10 mouse cellular contexts compared by ENCODE assay signal in genomic region chr5:122166636-122167161, GRCm38 (mm10). TPM values are rescaled to one million over a fixed set of nuclear protein-coding genes. Genes with fewer than 3 reads are reported as not detected.
DNase-seq lines count a peak whose midpoint lies in the region; ATAC-seq and TF ChIP-seq lines count a peak whose summit lies in the region.
"Had no signal": no experiment of that assay in that cellular context is flagged by ENCODE, and none has a peak within 500 bp of the region (broad histone marks: within the 10 kb centered on the region; RNA-seq: fewer than 3 reads in every experiment).

No protein-coding gene starts in this region.

- H3K4me2 ChIP-seq in heart, embryonic 13.5 days, result peak overlapping the region; percentile 24
- H3K4me2 ChIP-seq in hindbrain, embryonic 16.5 days (ENCODE audit: low read length), result 0 out of 2 replicates have a peak overlapping the region, but pooled peaks have one; percentile 26
- no peak overlapping the region; the same call in 1 of the 2 replicates for H3K4me2 ChIP-seq in stomach, postnatal 0 days (replicated peaks; ENCODE audit: low read depth)

- H3ac ChIP-seq in C2C12 (ENCODE audit: control insufficient read depth, insufficient read length, low read depth), result peak overlapping the region; percentile 10

- peaks cover 98% of the 10 kb centered on the region for H3K79me2 ChIP-seq in C2C12 (ENCODE audit: control insufficient read depth, insufficient read depth)

- DNase-seq in heart, adult 8-10 months (ENCODE audit: low spot score), result no peak
- DNase-seq in cerebellum, postnatal 10 days, result peak; percentile 57 to 74
- no peak for DNase-seq in urinary bladder, adult 18-20 months (ENCODE audit: low spot score in 2 of 2)
- DNase-seq in stomach, postnatal 0 days (ENCODE audit: low spot score), result no peak
- DNase-seq: kidney, adult 18-20 months had no signal

- H3K27ac ChIP-seq in heart, embryonic 13.5 days (replicated peaks), result peak overlapping the region; percentile 58
- H3K27ac ChIP-seq in hindbrain, embryonic 16.5 days (ENCODE audit: low read depth, low read length), result peak overlapping the region; percentile 50
- H3K27ac ChIP-seq in stomach, postnatal 0 days (replicated peaks), result no peak overlapping the region
- H3K27ac ChIP-seq: macrophage had no signal

- peaks cover 98% of the 10 kb centered on the region for H3K36me3 ChIP-seq in heart, embryonic 13.5 days
- H3K36me3 ChIP-seq in C2C12 (ENCODE audit: control insufficient read depth, insufficient read depth), result peaks cover 83% of the 10 kb centered on the region
- peaks cover 27% of the 10 kb centered on the region for H3K36me3 ChIP-seq in hindbrain, embryonic 16.5 days (ENCODE audit: control insufficient read depth, insufficient read depth, low read length)
- H3K36me3 ChIP-seq in stomach, postnatal 0 days (ENCODE audit: control insufficient read depth, insufficient read depth, low read length), result peaks cover 19% of the 10 kb centered on the region

- H3K9me3 ChIP-seq in heart, embryonic 13.5 days, result no peaks in the 10 kb centered on the region
- H3K9me3 ChIP-seq in hindbrain, embryonic 16.5 days (ENCODE audit: control insufficient read depth, low read length), result no peaks in the 10 kb centered on the region
- H3K9me3 ChIP-seq in stomach, postnatal 0 days (ENCODE audit: control insufficient read depth, low read length), result no peaks in the 10 kb centered on the region

- peak overlapping the region; percentile 66 for H3K9ac ChIP-seq in heart, embryonic 13.5 days
- H3K9ac ChIP-seq in hindbrain, embryonic 16.5 days (ENCODE audit: low read depth, low read length), result peak overlapping the region; percentile 3
- no peak overlapping the region for H3K9ac ChIP-seq in stomach, postnatal 0 days (ENCODE audit: low read length)

- no peak for TF ChIP-seq CTCF in C2C12 (IDR thresholded peaks at IDR 0.05; ENCODE audit: control insufficient read depth, insufficient read depth, insufficient read length)
- TF ChIP-seq CTCF in stomach, postnatal 0 days (IDR thresholded peaks at IDR 0.05; ENCODE audit: low read depth), result no peak

- 0 out of 2 replicates have a peak overlapping the region, but pooled peaks have one; percentile 1 for H3K4me3 ChIP-seq in heart, embryonic 13.5 days
- H3K4me3 ChIP-seq in C2C12 (ENCODE audit: insufficient read depth, poor library complexity, severe bottlenecking), result no peak overlapping the region
- no peak overlapping the region for H3K4me3 ChIP-seq in hindbrain, embryonic 16.5 days (ENCODE audit: low read length)
- H3K4me3 ChIP-seq in stomach, postnatal 0 days (ENCODE audit: low read depth, low read length), result no peak overlapping the region

- H3K27me3 ChIP-seq in heart, embryonic 13.5 days (replicated peaks), result no peaks in the 10 kb centered on the region
- H3K27me3 ChIP-seq in C2C12 (ENCODE audit: control insufficient read depth, insufficient read depth, insufficient read length), result no peaks in the 10 kb centered on the region
- no peaks in the 10 kb centered on the region for H3K27me3 ChIP-seq in hindbrain, embryonic 16.5 days (replicated peaks; ENCODE audit: control insufficient read depth, insufficient read depth, low read length)
- no peaks in the 10 kb centered on the region for H3K27me3 ChIP-seq in stomach, postnatal 0 days (ENCODE audit: control insufficient read depth, insufficient read depth, low read length)

- ATAC-seq in heart, embryonic 13.5 days (ENCODE audit: extremely low read depth, insufficient number of reproducible peaks, low FRiP score, low TSS enrichment), result no peak
- peak; percentile 62 for ATAC-seq in hindbrain, embryonic 16.5 days
- ATAC-seq in CD4-positive, CD25-positive, alpha-beta regulatory T cell, adult 4 months, result no peak
- no peak for ATAC-seq in stomach, postnatal 0 days (ENCODE audit: low FRiP score, low TSS enrichment)

- 44% methylated on average over 8 of the region's 8 CpGs for WGBS in heart, embryonic 13.5 days
- WGBS in hindbrain, embryonic 16.5 days, result 27% methylated on average over 8 of the region's 8 CpGs
- 55% methylated on average over 8 of the region's 8 CpGs for WGBS in stomach, postnatal 0 days

- no peak for TF ChIP-seq EP300 in stomach, postnatal 0 days (optimal IDR thresholded peaks at IDR 0.05)

- H3K79me3 ChIP-seq in C2C12 (ENCODE audit: low read depth), result peaks cover 81% of the 10 kb centered on the region

- H3K4me1 ChIP-seq in heart, embryonic 13.5 days, result peaks cover 70% of the 10 kb centered on the region
- H3K4me1 ChIP-seq in hindbrain, embryonic 16.5 days (ENCODE audit: control insufficient read depth, insufficient read depth, low read depth, low read length), result peaks cover 55% of the 10 kb centered on the region
- no peaks in the 10 kb centered on the region; the same call in 1 of the 2 replicates for H3K4me1 ChIP-seq in stomach, postnatal 0 days (replicated peaks; ENCODE audit: control insufficient read depth, insufficient read depth)

TF ChIP-seq in C2C12, 6 proteins besides CTCF, POLR2A, EP300 and RAD21:
- no peak for TF ChIP-seq MYOG (IDR thresholded peaks at IDR 0.05; ENCODE audit: control insufficient read depth, extremely low read depth, insufficient read length)
- no peak for TF ChIP-seq FOSL1 (IDR thresholded peaks at IDR 0.05; ENCODE audit: insufficient read depth, low read length, poor library complexity, severe bottlenecking)
- peak; percentile 5 for TF ChIP-seq MAX (IDR thresholded peaks at IDR 0.05)
- no peak for TF ChIP-seq CEBPB (IDR thresholded peaks at IDR 0.05; ENCODE audit: low read depth)

RNA-seq across cellular contexts. Expression of gene Ppp1cc, which starts 8.6 kb away (rescaled TPM):
- polyA plus RNA-seq in heart, embryonic 13.5 days (2015; fragmentation: Nextera tagmentation; extraction: Ambion mirVana), result 190 and 219 TPM in 2 replicates
- 100 to 1,000 TPM in 3 of 4 experiments, 10 to 100 TPM in 1; 98.9 to 113 (median 108) TPM for total RNA-seq in heart, adult 8-10 months (2022)
- polyA plus RNA-seq in C2C12 (2012; fragmentation: generic; extraction: Trizol), result 183 TPM
- polyA plus RNA-seq in hindbrain, embryonic 16.5 days (2015; fragmentation: Nextera tagmentation; extraction: Ambion mirVana), result 182 and 185 TPM in 2 replicates
- polyA plus RNA-seq in CD4-positive, CD25-positive, alpha-beta regulatory T cell, adult 4 months (2017; shearing (Covaris generic)), result 10 to 100 TPM; 34.6 to 82.0 TPM
- 104 and 112 TPM in 2 replicates for polyA plus RNA-seq in stomach, postnatal 0 days (2015; fragmentation: Nextera tagmentation; extraction: Ambion mirVana)

RNA-seq across cellular contexts. Expression of gene Ccdc63, which starts 26.1 kb away (rescaled TPM):
- polyA plus RNA-seq in heart, embryonic 13.5 days (2015; fragmentation: Nextera tagmentation; extraction: Ambion mirVana), result 0.36 TPM in 1 of 2 replicates, not detected in the other
- total RNA-seq in heart, adult 8-10 months (2022), result under 1 TPM in 1 of 4 experiments, not detected in 3; 0.37 TPM
- polyA plus RNA-seq in C2C12 (2012; fragmentation: generic; extraction: Trizol), result not detected
- 0.19 and 0.20 TPM in 2 replicates for polyA plus RNA-seq in hindbrain, embryonic 16.5 days (2015; fragmentation: Nextera tagmentation; extraction: Ambion mirVana)
- under 1 TPM in 1 of 2 experiments, not detected in 1; 0.75 TPM for polyA plus RNA-seq in CD4-positive, CD25-positive, alpha-beta regulatory T cell, adult 4 months (2017; shearing (Covaris generic))
- polyA plus RNA-seq in stomach, postnatal 0 days (2015; fragmentation: Nextera tagmentation; extraction: Ambion mirVana), result 0.07 TPM in 2 replicates

RNA-seq across cellular contexts. Expression of gene Hvcn1, which starts 39.9 kb away (rescaled TPM):
- polyA plus RNA-seq in heart, embryonic 13.5 days (2015; fragmentation: Nextera tagmentation; extraction: Ambion mirVana), result 1.9 and 2.7 TPM in 2 replicates
- total RNA-seq in heart, adult 8-10 months (2022), result 1 to 10 TPM; 1.1 to 1.8 (median 1.5) TPM
- polyA plus RNA-seq in C2C12 (2012; fragmentation: generic; extraction: Trizol), result 0.02 TPM
- 1.1 and 1.5 TPM in 2 replicates for polyA plus RNA-seq in hindbrain, embryonic 16.5 days (2015; fragmentation: Nextera tagmentation; extraction: Ambion mirVana)
- polyA plus RNA-seq in CD4-positive, CD25-positive, alpha-beta regulatory T cell, adult 4 months (2017; shearing (Covaris generic)), result 100 to 1,000 TPM in 1 of 2 experiments, 10 to 100 TPM in 1; 51.8 to 108 TPM
- 2.8 and 3.1 TPM in 2 replicates for polyA plus RNA-seq in stomach, postnatal 0 days (2015; fragmentation: Nextera tagmentation; extraction: Ambion mirVana)

Comparison
In these comparisons a context has a peak if more than half of its experiments do, and no peak if none do; other contexts are left out.
1. DNase-seq: peak in cerebellum, postnatal 10 days (2 of 2); none in heart, adult 8-10 months (single experiment), urinary bladder, adult 18-20 months (0 of 2) and stomach, postnatal 0 days (single experiment).
2. RNA of gene Hvcn1, which starts 39.9 kb away (polyA plus RNA-seq): 51.8 to 108 TPM in CD4-positive, CD25-positive, alpha-beta regulatory T cell, adult 4 months; 2.8 to 3.1 TPM in stomach, postnatal 0 days, 1.9 to 2.7 TPM in heart, embryonic 13.5 days, 1.1 to 1.5 TPM in hindbrain, embryonic 16.5 days and 0.02 TPM in C2C12 (single experiment); every median in the first group is over 10 times any median in the second.